Mouse (Mus musculus): ENCODE data around the gene Olfr373.
"Not testable (repeated sequence)": the region's sequence is repeated elsewhere in the genome, so short reads cannot be mapped to it uniquely, and the experiment has no call there.

DNA sequence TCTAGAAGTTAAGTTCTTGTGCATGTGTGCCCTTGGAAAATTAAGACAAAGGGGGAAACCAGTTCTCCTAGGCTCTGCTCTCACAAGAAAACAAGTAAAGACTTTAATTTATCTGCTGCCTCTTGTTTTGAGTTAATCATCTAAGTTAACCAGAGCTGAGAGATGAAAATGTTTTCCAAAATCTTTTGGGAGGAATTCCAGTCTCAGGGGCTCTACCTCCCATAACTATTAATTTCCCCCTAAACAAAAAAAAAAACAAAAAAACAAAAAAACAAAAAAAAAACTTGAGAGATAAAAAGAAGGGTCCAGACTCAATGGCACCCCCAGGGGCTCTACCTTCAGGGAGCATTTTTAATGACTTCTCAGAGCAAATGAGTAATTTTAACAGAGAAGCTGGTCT is at the start of gene Olfr373:
- TF ChIP-seq GATA1 (IDR thresholded peaks at IDR 0.05; ENCODE audit: borderline replicate concordance, low read length); FLI1 (IDR thresholded peaks at IDR 0.05; ENCODE audit: low read length): not testable (repeated sequence)
